Mouse (Mus musculus) urinary bladder, postnatal 36 days (tissue): ENCODE measurements around the gene Rem1.

ENCODE experiments used
- DNase-seq, 2 experiments: peaks; one replicate each; pipeline ENCODE4 v3.0.0; 2022; ENCODE audit warnings: low spot score in 2 of 2, mixed read lengths in 1 of 2

Gene Rem1

DNA sequence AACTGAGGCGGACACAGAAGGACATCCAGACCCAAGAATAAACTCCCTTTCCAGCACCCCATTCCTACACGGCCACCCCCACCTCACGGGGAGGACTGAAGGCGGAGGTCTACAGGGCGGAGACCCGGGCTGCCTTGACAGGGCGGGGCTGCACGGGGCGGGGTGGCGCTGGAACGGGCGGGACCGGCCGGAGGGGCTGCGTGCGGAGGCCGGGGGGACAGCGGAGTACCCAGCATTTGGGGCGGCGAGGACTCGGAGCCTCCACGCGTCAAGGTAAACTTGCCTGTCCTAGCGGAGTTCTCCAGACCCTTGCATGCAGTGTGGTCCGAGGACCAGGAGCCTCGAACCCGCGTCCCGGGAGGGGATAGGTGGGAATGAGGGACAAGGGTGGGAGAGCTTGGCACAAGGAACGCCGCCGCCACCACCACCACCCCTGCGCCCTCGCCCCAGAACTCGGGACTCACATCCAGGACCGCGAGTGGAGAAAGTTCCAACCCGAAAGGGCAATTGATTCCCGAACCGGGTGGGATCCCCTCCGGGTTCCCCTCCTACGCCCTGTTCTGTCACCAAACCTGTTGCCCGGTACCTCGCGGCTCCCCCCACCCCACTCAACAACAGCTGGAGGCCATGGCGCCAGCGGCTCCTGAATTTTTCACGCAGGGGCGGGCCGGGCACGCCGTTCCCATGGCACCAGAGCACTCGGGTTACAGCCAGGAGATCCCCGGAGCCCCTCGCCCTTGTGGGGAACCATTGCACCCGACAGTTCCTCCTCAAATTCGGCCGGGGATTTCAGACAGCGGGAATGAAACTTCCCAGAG lies at the start of gene Rem1:
Rem1 (plus strand) TSS at position 178 of the 818 bp plus-strand sequence.
- DNase-seq: peak in 1 of 2 experiments; percentile 27

DNA sequence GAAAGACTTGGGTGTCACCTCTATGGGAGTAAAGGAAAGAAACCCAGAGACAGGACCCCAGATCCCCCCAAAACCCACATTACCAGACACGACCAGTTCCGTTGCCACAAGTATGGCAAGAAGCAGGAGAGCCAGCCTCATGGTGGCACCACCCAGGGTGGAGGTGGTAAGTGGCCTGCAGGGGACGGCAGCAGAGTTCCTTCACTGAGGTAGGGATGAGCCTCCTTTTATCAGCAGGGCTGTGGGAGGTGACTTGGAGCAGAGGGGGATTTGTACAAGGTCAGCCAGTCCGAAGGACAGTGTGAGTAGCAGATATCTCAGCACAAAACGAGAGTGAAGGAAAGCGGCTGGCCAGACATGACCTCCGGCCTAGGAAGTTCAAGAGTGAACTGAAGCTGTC lies 46.6 kb upstream of the Rem1 start, which contains the start of gene Defb19:
Defb19 (minus strand) TSS at position 206 of the 400 bp plus-strand sequence.
- DNase-seq: no peak

DNA sequence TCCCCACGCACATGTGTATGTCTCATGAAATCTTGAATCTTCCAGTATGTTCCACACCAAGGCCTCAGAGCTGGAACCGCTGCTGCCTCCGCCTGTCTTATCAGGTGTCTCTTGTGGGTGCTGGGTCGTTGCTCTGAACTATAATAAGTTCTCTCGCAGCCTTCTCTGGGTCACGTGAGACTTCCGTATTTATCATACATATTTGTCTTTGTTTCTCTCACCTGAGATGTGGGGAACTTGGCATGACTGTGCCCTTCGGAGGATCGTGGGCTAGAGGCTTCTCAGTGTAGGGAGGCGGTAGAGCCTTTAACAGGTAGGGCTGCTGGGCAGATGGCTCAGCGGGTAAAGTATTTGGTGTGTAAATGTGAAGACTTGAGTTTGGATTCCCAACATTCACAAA lies 46.1 kb upstream of the Rem1 start:
- no peak for DNase-seq

DNA sequence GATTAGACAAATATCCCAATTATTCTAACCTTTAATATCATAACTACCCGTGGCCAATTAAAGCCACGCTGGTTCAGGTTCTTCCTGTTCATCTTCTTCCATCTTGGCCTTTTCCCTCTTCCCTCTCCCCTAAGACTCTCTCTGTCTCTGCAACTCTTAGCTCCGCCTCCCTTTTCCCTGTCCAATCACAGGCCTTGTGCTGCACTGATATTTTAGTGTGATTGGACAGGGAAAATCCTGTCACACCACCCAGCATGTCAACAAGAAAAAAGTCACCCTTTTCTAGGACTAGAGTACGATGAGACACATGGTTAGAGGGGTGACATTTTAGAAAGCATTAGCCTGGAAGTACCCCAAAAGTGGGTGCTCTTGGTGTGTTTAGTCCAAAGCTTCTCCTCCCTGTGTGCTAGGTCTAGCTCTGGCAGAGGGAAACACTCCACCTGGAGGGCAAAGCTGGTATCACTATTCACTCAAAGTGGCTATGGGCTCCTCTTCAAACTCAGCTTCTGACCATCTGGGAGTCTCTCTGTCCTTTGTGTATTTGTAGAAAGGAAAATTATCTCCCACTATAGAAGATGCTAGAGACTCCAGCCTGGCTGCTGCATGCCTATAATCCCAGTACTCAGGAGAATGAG lies 39.7 kb upstream of the Rem1 start:
- no peak for DNase-seq

DNA sequence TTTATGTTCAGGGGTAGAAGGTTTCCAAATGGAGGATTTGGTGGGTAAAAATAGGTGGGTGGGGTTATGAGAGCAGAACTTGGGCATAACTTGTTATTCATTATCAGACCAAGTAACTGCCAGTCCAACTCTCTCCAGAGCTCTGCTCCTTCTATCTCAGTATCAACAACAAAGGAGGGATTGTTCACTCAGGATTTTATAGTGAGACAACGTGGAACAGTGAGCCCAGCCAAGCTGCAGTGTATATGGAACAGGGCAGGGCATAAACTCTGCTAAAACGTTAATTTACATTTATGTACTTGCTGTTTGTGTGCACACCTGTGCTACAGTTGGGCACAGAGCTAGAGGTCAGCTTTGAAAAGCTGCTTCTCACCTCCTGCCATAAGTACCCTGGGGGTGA lies 38.3 kb upstream of the Rem1 start:
- DNase-seq: no peak

DNA sequence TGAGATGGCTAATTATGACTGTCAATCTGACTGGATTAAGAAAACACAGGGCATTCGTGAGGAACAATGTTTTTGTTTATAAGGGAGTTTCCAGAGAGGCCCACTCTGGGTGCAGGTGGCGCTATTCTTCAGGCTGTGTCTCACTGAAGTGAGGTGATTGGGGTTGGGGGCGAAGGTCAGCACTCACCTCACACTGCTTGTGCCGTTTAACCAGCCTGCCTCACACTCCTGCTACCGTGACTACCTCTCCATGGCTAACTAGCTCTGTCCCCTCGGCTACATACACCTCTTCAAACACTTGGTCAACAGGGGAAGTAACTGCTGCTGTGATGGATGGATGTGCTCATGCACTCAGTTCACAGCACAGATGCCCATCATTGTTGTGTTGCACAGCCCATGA lies 37.7 kb upstream of the Rem1 start:
- DNase-seq: no peak

DNA sequence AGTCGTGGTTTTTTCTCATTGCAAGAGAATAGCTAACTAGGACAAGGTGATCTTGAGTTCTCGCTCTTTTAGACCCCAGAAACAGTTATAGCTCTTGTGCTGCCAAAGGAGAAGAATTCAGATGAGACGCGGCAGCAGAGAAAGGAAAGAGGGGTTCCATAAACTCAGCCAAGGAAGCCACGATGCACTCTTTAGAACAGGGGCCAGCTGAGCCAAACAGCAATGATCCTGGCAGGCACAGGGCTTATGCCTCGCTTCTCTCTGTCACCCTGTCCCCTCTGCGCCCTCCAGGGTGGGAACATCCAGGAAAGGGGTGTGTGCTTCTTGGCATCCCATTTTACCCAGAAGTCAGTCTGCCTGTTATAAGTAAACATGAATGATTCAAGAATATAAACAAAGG lies 27.5 kb upstream of the Rem1 start, which contains the start of gene Defb45:
Defb45 (minus strand) TSS at position 101 of the 400 bp plus-strand sequence.
- no peak for DNase-seq

DNA sequence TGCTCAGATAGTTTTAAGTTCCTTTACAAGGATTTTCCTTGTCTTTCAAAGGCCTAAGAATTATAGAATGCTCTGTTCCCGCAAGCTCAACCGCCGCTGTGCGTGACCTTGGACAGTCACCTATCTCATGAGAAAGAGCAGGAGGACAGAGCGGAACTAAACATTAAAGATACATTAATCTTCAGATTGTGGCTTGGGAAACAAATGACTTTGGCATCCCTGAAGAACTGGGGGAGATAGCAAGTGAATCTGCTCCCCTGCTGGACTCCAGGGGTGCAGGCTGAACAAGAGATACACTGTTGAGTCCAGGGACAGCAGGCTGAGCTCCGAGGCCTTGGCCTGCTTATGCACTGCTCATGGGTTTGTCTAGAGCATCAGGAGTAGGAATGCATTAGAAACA lies 26.7 kb upstream of the Rem1 start:
- DNase-seq: no peak

DNA sequence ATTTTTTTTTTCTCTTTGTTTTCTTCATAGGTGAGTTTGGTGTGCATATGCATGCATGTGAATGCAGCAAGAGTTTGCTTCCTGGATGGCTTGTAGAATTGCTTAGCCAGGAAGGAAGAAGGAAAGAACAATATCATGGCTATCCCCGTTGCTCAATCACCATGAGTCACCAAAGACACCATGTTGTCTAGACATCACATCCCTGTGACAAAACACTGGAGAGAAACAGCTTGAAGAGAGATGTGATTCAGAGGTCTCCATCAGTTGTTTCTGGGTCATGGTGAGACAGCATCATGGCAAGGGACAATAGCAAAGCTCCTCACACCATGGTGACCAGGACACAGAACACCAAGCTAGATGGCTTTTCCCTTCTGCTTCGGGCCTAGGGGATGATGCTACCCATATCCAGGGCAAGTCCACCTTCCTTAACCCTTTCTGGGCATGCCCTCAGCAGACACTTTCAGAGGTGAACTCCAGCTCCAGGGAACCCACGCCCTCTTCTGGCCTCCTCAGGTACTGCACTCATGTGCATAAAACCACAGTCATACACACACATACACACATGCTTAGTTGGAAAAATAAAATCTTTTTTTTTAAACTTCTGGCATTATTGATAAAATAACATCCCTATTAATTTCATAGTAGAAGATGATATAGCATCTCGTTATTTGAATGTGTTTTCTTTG lies 25.3 kb upstream of the Rem1 start:
- no peak for DNase-seq

DNA sequence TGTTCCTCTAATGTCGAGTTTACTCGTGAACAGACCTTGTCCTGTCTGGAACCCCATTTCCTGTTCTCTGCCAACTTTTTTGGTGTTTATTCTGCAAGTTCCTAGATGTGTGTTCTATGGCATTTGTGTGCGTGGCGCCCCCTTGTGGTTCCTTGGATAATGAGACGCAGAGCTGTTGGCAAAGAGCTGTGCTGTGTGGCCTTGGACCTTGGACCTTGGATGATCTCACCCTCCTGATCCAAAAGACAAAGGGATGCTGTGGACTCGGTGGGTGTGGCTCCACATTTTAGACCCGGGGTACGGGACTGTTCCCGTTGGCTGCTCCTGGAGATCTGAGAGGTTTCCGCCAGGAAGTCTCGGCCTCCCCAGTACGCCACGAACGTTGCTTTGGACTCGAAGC lies 22.7 kb upstream of the Rem1 start, which contains the start of gene Defb36:
Defb36 (plus strand) TSS at position 271 of the 400 bp plus-strand sequence.
- peak in 1 of 2 experiments; percentile 20 for DNase-seq

DNA sequence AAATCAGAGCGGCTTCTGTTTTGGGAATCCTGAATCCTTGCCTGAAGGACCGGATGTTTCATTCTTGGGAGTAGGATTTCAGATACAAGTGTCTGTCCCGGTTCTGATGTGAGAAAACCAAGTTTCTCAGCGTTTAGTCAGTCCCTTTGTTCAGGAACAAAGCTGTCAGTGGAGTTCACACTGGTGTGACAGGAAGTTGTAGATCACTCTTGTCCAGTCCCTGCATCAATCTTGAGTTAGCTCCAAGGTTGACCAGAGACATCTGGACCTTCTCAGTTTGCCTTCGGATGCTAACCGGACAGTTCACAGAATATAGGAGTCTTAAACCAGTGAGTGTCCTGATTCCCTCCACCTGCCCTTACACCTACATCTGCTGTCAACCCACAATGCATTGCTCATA lies 19.0 kb upstream of the Rem1 start:
- no peak for DNase-seq

DNA sequence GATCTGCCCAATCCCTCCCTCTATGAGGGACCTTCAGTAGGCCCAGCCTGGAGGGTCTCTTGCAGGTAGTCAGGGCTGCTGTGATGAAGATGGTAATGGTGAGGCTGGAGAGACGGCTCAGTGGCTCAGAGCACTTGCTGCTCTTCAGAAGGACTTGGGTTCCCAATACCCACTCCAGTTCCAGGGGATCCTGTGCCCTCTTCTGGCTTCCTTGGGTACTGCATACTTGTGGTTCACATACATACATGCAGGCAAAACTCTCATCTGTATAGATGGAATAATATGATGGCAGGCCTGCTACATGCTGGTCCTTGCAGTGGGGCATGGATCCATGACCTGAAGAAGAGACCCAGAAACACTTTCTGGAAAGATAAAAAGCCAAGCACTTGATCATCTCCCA lies 18.0 kb upstream of the Rem1 start:
- no peak for DNase-seq

DNA sequence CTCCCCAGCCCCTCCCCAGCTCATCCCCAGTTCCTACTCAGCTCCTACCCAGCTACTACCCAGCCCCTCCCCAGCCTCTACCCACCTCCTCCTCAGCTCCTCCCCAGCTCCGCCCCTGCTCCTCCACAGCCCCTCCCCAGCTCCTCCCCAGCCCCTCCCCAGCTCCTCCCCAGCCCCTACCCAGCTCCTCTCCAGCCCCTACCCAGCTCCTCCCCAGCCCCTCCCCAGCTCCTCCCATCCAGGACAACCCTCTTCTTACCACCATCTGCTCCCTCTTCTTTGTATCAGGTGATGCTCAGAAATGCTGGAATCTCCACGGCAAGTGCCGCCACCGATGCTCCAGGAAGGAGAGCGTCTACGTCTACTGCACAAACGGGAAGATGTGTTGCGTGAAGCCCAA lies 14.6 kb upstream of the Rem1 start:
- no peak for DNase-seq

DNA sequence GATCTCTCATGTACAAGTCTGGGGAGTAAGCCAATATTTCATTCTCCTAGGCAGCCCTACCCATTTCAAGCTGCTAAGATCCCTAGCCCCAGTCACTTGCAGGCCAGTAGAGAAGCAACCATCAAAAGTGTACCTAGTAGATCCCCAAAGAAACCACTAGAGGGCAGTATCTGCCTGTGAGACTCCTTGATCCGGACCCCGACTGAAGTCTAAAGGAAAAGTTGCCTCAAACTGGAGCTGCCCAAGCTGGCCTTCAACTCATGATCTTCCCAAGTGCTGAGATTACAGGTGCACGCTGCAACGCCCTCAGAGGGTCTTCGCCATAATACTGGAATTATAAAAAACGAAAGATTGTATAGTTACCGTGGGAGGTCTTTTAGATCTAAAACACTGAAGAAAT lies 11.2 kb upstream of the Rem1 start:
- peak; percentile 25 to 35 for DNase-seq

DNA sequence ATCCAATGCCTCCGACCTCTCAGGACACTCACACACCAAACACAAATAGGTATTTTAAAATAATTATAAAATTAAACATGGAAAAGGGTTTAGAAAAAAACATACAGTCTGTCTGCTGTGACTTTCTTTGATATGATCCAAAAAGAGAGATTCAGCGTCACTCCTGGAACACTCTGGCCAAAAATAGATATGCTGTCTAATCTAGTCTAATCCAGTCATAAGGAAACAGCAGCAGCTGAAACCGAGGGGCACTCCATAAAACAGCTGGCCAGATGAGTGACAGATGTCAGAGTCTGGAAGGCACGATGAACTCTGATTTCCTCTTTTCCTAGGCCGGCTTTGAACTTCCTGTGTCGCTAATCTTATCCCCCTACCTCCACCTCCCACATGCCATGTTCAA lies 10.3 kb upstream of the Rem1 start:
- DNase-seq: no peak

DNA sequence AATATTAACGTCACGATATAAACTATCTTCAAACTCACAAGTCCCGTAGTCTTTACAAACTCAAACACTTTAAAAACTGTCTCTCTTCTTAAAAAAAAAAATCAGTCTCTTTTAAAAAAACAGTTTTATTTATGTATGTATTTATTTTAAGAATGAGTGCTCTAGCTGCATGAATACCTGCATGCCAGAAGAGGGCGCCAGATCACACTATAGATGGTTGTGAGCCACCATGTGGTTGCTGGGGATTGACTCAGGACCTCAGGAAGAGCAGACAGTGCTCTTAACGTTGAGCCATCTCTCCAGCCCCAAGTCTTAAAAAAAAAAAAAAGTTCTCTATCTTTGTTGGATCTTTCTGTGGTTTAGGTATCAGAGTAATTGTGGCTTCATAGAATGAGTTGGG lies 9.4 kb upstream of the Rem1 start:
- DNase-seq: no peak

DNA sequence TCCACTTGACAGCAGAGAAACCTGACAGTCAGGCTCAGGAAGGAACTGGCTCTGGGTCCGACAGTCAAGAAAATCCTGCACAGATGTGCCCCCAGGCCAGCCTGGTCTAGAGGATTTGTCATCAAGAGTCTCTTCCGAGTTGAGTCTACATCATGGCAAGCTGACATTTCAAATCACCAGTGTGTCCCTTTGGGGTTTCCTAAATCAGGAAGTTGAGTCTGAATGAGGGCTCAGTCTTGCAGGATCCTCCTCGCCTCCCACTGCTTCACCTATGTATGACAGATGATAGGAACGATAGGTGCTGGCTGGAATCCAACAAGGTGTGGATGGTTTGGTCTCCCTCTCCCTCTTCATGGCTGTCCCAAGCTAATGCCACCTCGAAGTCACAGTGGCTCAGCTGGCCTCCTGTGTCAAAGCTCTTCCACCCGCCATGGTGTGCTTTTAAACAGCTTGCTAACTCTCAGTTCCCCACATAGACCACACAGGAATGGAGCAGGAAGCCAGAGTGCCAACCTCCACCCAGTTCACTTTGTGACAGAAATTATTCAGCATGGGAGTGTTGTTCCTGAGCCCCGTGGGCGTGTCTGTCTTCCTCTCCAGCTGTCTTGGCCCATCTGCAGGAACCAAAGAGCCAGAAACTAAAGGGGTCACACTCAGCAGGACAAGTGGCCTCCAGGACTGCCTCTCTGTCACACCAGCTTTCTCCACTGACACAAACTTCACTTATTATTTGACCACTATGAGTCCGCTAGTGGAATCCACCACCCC lies 6.2 kb upstream of the Rem1 start:
- DNase-seq: peak in 1 of 2 experiments; percentile 13

DNA sequence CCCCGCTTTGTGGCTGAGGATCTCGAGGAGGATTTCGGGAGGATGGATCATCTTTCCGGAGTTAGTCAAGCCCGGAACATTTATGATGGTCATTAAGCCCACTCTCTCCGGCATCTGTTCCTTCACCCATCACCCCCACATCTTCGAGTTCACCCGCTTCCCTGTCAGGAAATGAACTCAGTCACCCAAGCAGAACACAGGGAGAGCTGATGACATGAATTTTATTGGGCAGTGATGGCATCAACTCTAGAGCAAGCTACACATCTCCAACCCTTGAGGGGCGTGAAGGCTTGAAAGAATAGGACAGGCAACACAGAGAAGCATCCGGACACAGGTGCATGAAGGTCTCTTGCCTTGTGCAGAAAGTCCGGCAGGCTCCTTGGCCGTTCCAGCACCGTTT lies 4.6 kb upstream of the Rem1 start:
- no peak for DNase-seq

DNA sequence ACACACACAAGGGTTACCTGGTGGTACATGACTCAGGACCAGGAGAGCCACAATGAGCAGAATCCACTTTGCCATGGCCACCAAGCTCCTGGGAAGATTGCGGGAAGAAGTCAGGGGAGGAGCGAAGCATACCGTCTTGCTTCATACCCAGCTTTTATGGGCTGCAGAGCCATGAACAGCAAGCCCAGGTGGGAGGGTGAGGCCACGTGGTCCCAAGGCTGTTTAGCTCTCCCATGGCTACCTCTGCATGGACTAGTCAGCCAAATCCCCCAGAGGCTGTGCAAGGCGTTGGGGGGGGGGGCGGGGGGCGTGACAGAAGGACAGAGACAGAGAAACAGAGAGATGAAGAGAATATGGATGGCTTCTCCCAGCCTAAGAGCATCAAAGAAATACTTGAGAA lies 3.8 kb upstream of the Rem1 start, which contains the start of gene Defb25:
Defb25 (minus strand) TSS at position 101 of the 400 bp plus-strand sequence.
- DNase-seq: no peak

DNA sequence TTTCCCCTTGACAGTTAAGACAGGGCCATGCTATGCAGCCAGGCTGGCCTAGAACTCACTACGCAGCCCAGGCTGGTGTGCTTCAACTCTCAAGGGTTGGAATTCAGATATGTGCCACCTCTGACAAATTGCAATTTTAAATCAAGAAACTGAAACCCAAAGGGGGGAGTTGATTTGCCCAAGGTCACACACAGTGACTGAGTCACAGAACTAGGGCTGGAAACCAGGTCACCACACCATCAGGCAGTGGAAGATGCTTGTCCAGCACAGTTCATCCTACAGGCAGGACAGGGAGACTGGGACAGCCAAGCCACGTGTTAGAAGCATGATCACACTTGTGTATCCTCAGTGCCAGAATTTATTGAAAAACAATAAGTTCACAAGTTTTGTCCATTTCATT lies 2.2 kb upstream of the Rem1 start:
- DNase-seq: no peak

DNA sequence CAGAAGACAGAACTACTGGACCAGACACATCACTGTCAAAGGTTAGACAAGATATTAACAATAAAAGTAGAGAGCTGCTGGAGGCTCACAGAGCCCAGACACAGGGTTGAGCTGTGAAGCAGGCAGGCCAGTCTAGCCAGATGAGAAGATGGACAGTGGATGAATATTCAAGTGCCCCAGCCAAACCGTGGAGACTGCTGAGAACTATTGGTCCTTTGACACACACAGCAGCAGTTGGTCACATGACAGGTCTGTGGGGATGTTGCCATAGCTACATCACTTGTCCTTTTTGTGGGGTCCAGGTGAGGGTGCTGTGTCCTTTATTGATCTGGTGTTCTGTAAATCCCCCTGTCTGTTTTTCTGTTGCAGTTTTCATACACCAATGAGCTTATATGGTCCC lies 1.5 kb upstream of the Rem1 start:
- no peak for DNase-seq

DNA sequence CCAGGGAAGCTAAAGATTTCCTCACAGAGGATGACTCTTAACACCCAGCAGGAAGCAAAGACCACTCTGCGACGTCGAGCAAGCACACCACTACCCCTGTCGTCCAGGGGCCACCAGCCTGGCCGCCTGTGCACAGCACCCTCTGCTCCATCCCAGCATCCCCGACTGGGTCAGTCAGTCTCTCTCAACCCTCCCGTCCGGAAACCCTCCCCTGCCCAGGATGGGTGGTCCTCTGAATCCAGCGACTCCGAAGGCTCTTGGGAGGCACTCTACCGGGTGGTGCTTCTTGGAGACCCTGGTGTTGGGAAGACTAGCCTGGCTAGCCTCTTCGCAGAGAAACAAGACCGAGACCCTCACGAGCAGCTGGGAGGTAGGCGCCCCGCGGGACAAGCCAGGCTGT lies 1.3 kb downstream of the Rem1 start:
- DNase-seq: no peak
